Mouse (Mus musculus) embryonic facial prominence, embryonic 11.5 days (tissue): ENCODE data around the gene Abca14. TPM values are rescaled to one million over a fixed set of nuclear protein-coding genes. Genes with fewer than 3 reads are reported as not detected.
A peak's percentile ranks its signal among the peaks of the same experiment; 100 is the strongest.

Experiments used
- ATAC-seq: fragments of 200-750 bp; cut with Nextera tagmentation; replicated peaks from 2 replicates; pipeline ENCODE4 v1.8.0; 2017; ENCODE audit warnings: low read depth; ENCODE audit not compliant: insufficient number of reproducible peaks, low FRiP score, low TSS enrichment
- DNase-seq: peaks from one replicate; pipeline ENCODE4 v3.0.0-alpha.2; 2015; ENCODE audit warnings: low spot score
- H3K27ac ChIP-seq: fragments of 300-500 bp; sonication (generic); replicated peaks from 2 replicates; pipeline ENCODE4 v1.5.1; 2014; ENCODE audit warnings: mild to moderate bottlenecking, low read depth, low read length, control low read depth
- H3K27me3 ChIP-seq: fragments of 300-500 bp; sonication (generic); 2 replicates; pipeline ENCODE4 v1.6.1; 2014; ENCODE audit warnings: mild to moderate bottlenecking, low read length, moderate library complexity, mixed read lengths; ENCODE audit not compliant: control insufficient read depth, insufficient read depth
- H3K36me3 ChIP-seq: fragments of 300-500 bp; sonication (generic); replicated peaks from 2 replicates; pipeline ENCODE4 v1.6.1; 2014; ENCODE audit warnings: low read depth, mild to moderate bottlenecking, low read length, moderate library complexity, mixed read lengths; ENCODE audit not compliant: control insufficient read depth, insufficient read depth
- H3K4me1 ChIP-seq: fragments of 300-500 bp; sonication (generic); 2 replicates; pipeline ENCODE4 v1.6.1; 2014; ENCODE audit warnings: low read length, mixed read lengths; ENCODE audit not compliant: control insufficient read depth, insufficient read depth
- H3K4me2 ChIP-seq: fragments of 300-500 bp; sonication (generic); 2 replicates; pipeline ENCODE4 v1.6.1; 2014; ENCODE audit warnings: low read depth, mild to moderate bottlenecking, control low read depth, low read length, moderate library complexity
- H3K4me3 ChIP-seq: fragments of 300-500 bp; sonication (generic); 2 replicates; pipeline ENCODE4 v1.5.1; 2014; ENCODE audit warnings: low read depth, low read length, control low read depth
- H3K9ac ChIP-seq: fragments of 300-500 bp; sonication (generic); replicated peaks from 2 replicates; pipeline ENCODE4 v1.6.1; 2014; ENCODE audit warnings: mild to moderate bottlenecking, control low read depth, low read length
- H3K9me3 ChIP-seq: fragments of 300-500 bp; sonication (generic); replicated peaks from 2 replicates; pipeline ENCODE4 v1.6.1; 2016; ENCODE audit warnings: mild to moderate bottlenecking, low read length, inconsistent platforms, mixed read lengths; ENCODE audit not compliant: control insufficient read depth
- WGBS: fragments of 180-500 bp; shearing (Covaris S2); extraction: QIAGEN DNeasy Blood & Tissue Kit; methylation state at CpG from one replicate; pipeline ENCODE4 v1.1.7; 2014; 5-methylcytosine and 5-hydroxymethylcytosine counted together
- polyA plus RNA-seq: library from polyadenylated mRNA; unstranded; fragments of >200 nt; fragmentation: Nextera tagmentation; extraction: Ambion mirVana; gene quantifications from 2 replicates; pipeline ENCODE4 v1.2.1, GENCODE M21; 2014

Gene Abca14
- polyA plus RNA-seq, 1 experiment from 2014 or later = not detected

DNA sequence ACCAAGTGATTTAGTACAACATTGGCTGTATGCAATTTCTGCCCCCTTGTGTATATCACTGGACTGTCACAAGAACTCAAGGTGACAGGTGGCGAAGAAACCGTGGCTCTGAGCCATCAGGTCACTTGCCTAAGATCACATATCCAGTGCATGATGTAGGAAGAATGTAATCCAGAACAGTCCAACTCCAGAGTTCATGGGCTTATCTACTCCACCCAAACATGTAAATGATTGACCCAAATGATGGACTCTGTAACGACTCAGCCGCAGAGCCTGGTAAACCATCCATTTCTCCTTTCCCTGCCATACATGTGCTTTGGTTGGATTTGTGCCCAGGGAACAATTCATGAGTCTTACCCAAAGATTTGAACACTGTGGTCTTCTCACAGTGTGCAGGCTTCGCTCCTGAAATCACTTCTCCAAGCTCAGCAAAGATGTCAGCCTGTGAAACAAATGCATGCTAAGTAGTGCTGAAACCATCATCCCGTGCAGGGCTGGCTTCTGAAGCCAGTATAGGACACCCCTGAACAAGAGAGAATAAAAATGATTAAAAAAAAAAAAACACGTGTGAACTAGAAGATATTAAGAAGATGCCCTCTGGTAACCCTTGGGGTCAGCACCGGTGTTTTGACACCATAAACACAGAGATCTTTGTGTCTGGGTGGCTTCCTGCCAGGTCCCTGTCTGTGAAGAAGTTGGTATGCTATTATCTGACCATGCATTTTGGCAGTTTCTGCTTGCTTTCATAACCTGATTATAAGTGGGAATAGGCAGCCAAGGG lies 14.2 kb upstream of the Abca14 start:
- Histone ChIP-seq H3K27me3 (no peaks in the 10 kb centered on the region), H3K4me2 (no peak overlapping the region), H3K9me3 (no peaks in the 10 kb centered on the region), H3K4me1 (no peaks in the 10 kb centered on the region), H3K27ac (no peak overlapping the region), H3K4me3 (no peak overlapping the region), H3K36me3 (no peaks in the 10 kb centered on the region), H3K9ac (no peak overlapping the region)
- 0 out of 2 replicates have a peak, but pooled peaks have one; percentile 31 for ATAC-seq
- 63% methylated on average over 8 of the region's 8 CpGs for WGBS
- no peak for DNase-seq

DNA sequence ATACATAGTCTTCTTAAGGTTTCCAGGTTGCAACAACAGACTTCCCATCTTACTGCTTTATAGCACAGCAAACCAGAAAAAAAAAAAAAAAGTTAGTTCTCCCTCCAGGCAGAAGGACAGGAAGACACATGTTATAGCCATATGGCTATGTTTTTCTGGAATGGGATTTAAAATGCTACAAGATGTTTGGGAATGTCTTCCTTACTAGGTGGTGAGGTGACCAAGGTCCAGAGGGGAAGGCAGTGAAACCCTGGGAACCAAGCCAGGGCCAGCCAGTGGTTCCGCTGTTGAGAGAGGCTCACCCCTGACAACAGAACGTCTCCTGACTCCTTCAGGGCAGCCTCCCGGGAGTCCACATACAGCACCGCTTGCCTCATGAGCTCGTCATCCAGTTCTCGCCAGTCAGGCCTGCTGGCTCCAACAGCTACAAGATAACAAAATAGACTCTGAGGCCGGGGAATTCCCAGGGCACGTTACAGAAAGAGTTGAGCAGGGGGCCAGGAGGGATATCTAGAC lies 13.6 kb upstream of the Abca14 start:
- ATAC-seq (no peak), DNase-seq (no peak)
- Histone ChIP-seq H3K9ac (no peak overlapping the region), H3K36me3 (no peaks in the 10 kb centered on the region), H3K4me3 (no peak overlapping the region), H3K9me3 (no peaks in the 10 kb centered on the region), H3K27me3 (no peaks in the 10 kb centered on the region), H3K27ac (no peak overlapping the region), H3K4me1 (no peaks in the 10 kb centered on the region), H3K4me2 (no peak overlapping the region)
- 33% methylated on average over 8 of the region's 8 CpGs for WGBS

DNA sequence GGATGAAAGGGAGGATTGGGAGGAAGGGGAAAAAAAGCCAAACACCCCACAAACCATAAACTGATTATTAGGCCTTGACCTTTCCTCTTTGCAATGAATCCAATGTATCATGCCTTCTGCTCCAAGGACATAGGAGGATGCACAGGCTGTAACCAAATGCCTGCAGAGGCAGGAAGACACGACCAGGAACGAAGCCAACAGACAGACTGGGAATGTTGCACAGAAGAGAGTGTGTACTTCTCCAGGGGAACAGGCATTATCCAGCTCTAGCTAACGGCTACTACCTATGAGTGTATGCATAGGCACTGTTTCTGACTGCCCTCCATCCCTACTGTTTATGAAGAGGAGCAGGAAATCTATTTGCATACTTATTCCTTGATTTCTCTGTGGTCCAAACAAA lies 11.6 kb upstream of the Abca14 start:
- DNase-seq (no peak), ATAC-seq (no peak)
- Histone ChIP-seq H3K9me3 (no peaks in the 10 kb centered on the region), H3K27ac (no peak overlapping the region), H3K4me2 (no peak overlapping the region), H3K4me3 (no peak overlapping the region), H3K9ac (no peak overlapping the region), H3K36me3 (no peaks in the 10 kb centered on the region), H3K27me3 (no peaks in the 10 kb centered on the region), H3K4me1 (no peaks in the 10 kb centered on the region)
- 52% methylated on average over 3 of the region's 3 CpGs for WGBS

DNA sequence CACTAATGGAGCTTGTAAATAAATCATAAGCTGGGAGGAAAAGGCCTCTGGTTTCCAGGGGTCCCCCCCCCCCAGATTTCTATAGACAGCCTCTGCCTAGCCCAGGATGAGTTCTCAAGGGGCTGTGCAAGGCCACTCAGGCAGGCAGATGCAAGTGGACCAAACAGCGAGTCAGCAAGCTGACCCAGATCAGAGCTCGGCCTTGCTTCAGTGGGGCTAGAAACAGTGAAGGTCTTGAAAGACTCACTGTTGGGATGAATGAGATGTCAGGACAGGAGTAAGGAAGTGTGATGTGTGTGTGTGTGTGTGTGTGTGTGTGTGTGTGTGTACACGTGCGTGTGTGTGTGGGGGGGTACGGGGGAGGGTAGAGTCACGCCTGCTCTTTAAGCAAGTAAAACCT lies 10.9 kb upstream of the Abca14 start:
- Histone ChIP-seq H3K4me3 (no peak overlapping the region), H3K9me3 (no peaks in the 10 kb centered on the region), H3K4me1 (no peaks in the 10 kb centered on the region), H3K36me3 (no peaks in the 10 kb centered on the region), H3K27me3 (no peaks in the 10 kb centered on the region), H3K9ac (no peak overlapping the region), H3K4me2 (no peak overlapping the region), H3K27ac (no peak overlapping the region)
- 79% methylated on average over 6 of the region's 6 CpGs for WGBS
- no peak for DNase-seq
- no peak for ATAC-seq

DNA sequence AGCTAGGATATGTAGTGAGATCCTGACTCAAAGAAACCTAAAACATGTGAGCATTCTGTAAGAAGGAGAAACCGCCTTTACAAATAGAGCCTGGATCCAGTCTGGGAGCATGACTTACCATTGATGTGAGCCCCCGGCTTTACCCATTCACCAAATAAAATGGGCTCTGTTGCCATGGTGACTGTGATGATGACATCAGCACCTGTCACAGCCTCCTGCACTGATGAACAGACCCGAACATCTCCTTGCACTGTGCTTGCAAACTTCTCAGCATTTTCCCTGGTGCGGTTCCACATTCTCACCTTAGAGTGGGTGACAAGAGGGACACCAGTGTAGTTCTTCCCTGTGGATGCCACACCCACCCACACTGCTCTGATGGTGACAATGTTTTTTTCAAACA lies 8.6 kb upstream of the Abca14 start:
- no peaks in the 10 kb centered on the region for H3K36me3 ChIP-seq
- H3K27ac ChIP-seq = no peak overlapping the region
- WGBS = 76% methylated on average over 4 of the region's 4 CpGs
- no peak overlapping the region for H3K4me2 ChIP-seq
- H3K4me1 ChIP-seq = no peaks in the 10 kb centered on the region
- DNase-seq (no peak), ATAC-seq (no peak)
- H3K9me3 ChIP-seq = no peaks in the 10 kb centered on the region
- no peaks in the 10 kb centered on the region for H3K27me3 ChIP-seq
- H3K4me3 ChIP-seq = no peak overlapping the region
- no peak overlapping the region for H3K9ac ChIP-seq

DNA sequence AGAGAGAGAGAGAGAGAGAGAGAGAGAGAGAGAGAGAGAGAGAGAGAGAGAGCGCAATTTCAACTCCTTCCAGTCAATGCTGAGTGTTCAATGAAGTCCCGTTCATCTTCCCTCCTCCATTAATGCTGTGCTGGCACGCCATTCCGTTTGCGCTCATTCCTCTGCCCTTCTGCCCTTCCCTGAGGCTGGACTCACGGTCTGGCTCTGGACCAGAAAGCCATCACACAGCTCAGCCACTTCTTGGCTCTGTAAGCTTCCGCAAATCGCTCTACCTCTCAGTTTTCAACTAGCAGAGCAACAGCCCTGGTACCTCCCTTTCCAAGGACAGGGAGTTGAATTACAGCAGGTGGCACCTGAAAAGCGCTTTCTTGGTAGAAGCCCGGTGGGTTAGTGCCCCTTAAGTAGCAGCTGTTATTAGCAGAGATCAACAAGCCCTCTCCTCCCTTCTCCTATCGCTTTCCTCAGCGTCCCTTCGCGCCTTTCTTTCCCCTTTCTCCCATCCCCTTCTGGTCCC lies 2.5 kb upstream of the Abca14 start:
- no peak for ATAC-seq
- peak overlapping the region; percentile 41 for H3K4me3 ChIP-seq
- WGBS = under 1% methylated on average over 14 of the region's 14 CpGs
- H3K4me2 ChIP-seq = peak overlapping the region; percentile 67
- H3K36me3 ChIP-seq = no peaks in the 10 kb centered on the region
- H3K27me3 ChIP-seq = no peaks in the 10 kb centered on the region
- H3K9ac ChIP-seq = peak overlapping the region; percentile 46
- no peak overlapping the region for H3K27ac ChIP-seq
- peaks cover 2% of the 10 kb centered on the region; the same call in 1 of the 2 replicates for H3K4me1 ChIP-seq
- no peaks in the 10 kb centered on the region for H3K9me3 ChIP-seq
- DNase-seq = no peak

DNA sequence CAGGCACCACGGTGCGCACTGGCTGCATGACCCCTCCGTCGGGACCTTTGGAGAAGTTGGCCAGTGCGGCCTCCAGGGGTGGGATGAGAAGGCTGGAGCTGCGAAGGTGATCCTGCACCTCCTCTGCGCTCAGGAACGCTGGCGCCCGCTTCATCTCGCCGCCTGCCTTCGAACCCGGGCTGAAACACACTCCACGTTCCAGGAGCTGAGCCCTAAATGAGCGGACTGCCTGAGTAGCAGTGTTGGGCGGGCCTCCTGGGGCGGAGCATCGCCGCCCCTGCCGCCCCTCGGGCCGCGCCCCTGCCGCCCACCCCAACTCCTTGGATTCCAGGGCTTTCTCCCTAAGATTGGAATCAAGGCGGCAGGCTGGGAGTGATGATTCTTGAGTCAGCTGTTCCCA lies 2.0 kb upstream of the Abca14 start, which contains the start of gene Crym:
Gene Crym (minus strand): TSS at position 341 of the 400 bp plus-strand sequence.
- no peaks in the 10 kb centered on the region for H3K9me3 ChIP-seq
- H3K27ac ChIP-seq = no peak within 1 kb of the TSS
- peak within 1 kb of the TSS; percentile 46 for H3K9ac ChIP-seq
- ATAC-seq = 0 out of 2 replicates have a peak, but pooled peaks have one; percentile 20
- peak within 1 kb of the TSS; percentile 41 for H3K4me3 ChIP-seq
- peak; percentile 55 for DNase-seq
- H3K4me1 ChIP-seq = peaks cover 2% of the 10 kb centered on the region; the same call in 1 of the 2 replicates
- H3K4me2 ChIP-seq = peak within 1 kb of the TSS; percentile 67
- H3K36me3 ChIP-seq = no peaks in the 10 kb centered on the region
- 3% methylated on average over 26 of the region's 26 CpGs for WGBS
- no peaks in the 10 kb centered on the region for H3K27me3 ChIP-seq

DNA sequence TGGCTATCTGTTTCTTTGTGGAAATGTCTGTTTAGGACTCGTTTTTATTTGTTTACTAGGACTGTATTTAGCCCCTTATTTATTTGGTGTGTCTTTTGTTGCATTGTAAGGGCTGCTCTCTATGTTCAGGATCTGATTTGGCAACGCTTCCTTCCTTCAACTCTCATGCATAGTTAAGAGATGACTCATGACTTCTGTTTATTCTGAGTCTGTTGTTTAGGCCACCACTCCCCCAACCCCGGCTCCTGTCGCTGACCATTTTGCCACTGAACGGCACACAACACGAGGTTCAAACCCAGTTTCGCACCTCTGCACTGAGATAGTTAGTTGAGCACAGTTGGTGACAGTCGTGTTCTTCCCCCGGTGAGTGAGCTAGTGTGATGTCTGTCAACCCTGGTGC lies 2.2 kb downstream of the Abca14 start:
- no peaks in the 10 kb centered on the region for H3K36me3 ChIP-seq
- no peak overlapping the region for H3K27ac ChIP-seq
- 69% methylated on average over 9 of the region's 9 CpGs for WGBS
- H3K4me3 ChIP-seq = no peak overlapping the region
- no peaks in the 10 kb centered on the region for H3K9me3 ChIP-seq
- no peaks in the 10 kb centered on the region for H3K27me3 ChIP-seq
- no peak overlapping the region for H3K9ac ChIP-seq
- peaks cover 2% of the 10 kb centered on the region; the same call in 1 of the 2 replicates for H3K4me1 ChIP-seq
- no peak overlapping the region for H3K4me2 ChIP-seq
- DNase-seq (no peak), ATAC-seq (no peak)
